8 mouse cellular contexts compared by ENCODE assay signal in genomic region chr15:98953401-98954356, GRCm38 (mm10). TPM values are rescaled to one million over a fixed set of nuclear protein-coding genes. Genes with fewer than 3 reads are reported as not detected.
A peak's percentile ranks its signal among the peaks of the same experiment; 100 is the strongest.
DNase-seq lines count a peak whose midpoint lies in the region; ATAC-seq lines count a peak whose summit lies in the region.

Gene Gm49450 (minus strand): TSS chr15:98953551.
Gene Tuba1a (minus strand): TSS chr15:98953703.

- H3K36me3 ChIP-seq in hindbrain, embryonic 15.5 days = peaks cover 9% of the 10 kb centered on the region

- H3K27me3 ChIP-seq in hindbrain, embryonic 15.5 days = no peaks in the 10 kb centered on the region

- peak within 1 kb of the TSS; percentile 98 for H3K9ac ChIP-seq in hindbrain, embryonic 15.5 days

- peak within 1 kb of the TSS; percentile 99 for H3K27ac ChIP-seq in hindbrain, embryonic 15.5 days (replicated peaks)

- peaks cover 20% of the 10 kb centered on the region for H3K4me1 ChIP-seq in hindbrain, embryonic 15.5 days (replicated peaks)

- H3K9me3 ChIP-seq in hindbrain, embryonic 15.5 days = no peaks in the 10 kb centered on the region

- DNase-seq in WW6 (ENCODE audit: low read depth, low spot score) = peak; percentile 96
- DNase-seq in cerebellum, postnatal 4 days (ENCODE audit: low spot score in 2 of 2) = peak; percentile 90 to 96
- DNase-seq in gastrocnemius, adult 18-20 months (ENCODE audit: low spot score) = peak; percentile 91
- peak; percentile 95 for DNase-seq in left cerebral cortex, adult 11 months (ENCODE audit: low spot score)
- DNase-seq in lung, postnatal 36 days = peak; percentile 95
- DNase-seq in retina, embryonic 14.5 days (ENCODE audit: low spot score) = peak; percentile 100
- peak; percentile 88 for DNase-seq in urinary bladder, postnatal 14 days (ENCODE audit: low spot score)

- peak within 1 kb of the TSS; percentile 79 for H3K4me2 ChIP-seq in hindbrain, embryonic 15.5 days

- 1% methylated on average over 28 of the region's 28 CpGs for WGBS in hindbrain, embryonic 15.5 days

- peak within 1 kb of the TSS; percentile 79 for H3K4me3 ChIP-seq in hindbrain, embryonic 15.5 days

- ATAC-seq in hindbrain, embryonic 15.5 days (ENCODE audit: low FRiP score, low read depth) = peak; percentile 99

RNA-seq across cellular contexts. Expression of gene Gm49450, which starts in this region (rescaled TPM):
- total RNA-seq in gastrocnemius, adult 18-20 months (2021) = not detected
- polyA plus RNA-seq in hindbrain, embryonic 15.5 days (2015; fragmentation: Nextera tagmentation; extraction: Ambion mirVana) = not detected in 2 replicates

RNA-seq across cellular contexts. Expression of gene Tuba1a, which starts in this region (rescaled TPM):
- total RNA-seq in gastrocnemius, adult 18-20 months (2021) = 10 to 100 TPM; 17.9 to 38.6 TPM
- polyA plus RNA-seq in hindbrain, embryonic 15.5 days (2015; fragmentation: Nextera tagmentation; extraction: Ambion mirVana) = 14,750 and 15,534 TPM in 2 replicates

Comparison
In these comparisons a context has a peak if more than half of its experiments do, and no peak if none do; other contexts are left out.
1. Peak in every context shown above with its lines: DNase-seq, ATAC-seq, H3K4me3 ChIP-seq and H3K27ac ChIP-seq.